Mouse (Mus musculus): ENCODE measurements around the gene Syt13.
A peak's percentile ranks its signal among the peaks of the same experiment; 100 is the strongest.

Syt13 gene

DNA sequence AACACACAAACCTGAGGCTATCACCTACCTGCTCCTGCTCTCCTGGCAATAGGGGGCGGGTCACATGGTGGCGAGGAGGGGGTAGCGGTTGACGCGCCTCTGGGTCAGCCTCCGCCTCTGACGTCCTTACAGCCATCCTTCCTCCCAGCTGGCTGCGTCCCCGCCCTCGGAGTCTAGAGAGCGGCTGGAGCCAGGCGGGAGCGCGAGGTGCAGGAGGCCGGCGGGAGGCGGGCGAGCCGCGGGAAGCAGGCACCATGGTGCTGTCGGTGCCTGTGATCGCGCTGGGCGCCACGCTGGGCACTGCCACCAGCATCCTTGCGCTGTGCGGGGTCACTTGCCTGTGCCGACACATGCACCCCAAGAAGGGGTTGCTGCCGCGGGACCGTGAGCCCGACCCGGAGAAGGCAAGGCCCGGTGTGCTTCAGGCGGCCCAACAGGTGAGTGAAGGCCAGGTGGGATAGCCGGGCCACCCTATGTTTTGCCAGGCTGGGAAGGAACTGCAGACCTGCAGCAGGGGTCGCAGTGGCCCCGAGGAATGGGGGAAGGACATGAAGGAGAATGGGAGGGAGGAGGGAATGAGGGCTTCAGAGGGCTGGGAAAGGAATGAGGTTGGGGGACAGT is at the start of gene Syt13:
Gene Syt13 (plus strand): TSS at position 166 of the 621 bp plus-strand sequence.
- peak; percentile 60 for DNase-seq (ENCODE audit: extremely low spot score, low spot score)

DNA sequence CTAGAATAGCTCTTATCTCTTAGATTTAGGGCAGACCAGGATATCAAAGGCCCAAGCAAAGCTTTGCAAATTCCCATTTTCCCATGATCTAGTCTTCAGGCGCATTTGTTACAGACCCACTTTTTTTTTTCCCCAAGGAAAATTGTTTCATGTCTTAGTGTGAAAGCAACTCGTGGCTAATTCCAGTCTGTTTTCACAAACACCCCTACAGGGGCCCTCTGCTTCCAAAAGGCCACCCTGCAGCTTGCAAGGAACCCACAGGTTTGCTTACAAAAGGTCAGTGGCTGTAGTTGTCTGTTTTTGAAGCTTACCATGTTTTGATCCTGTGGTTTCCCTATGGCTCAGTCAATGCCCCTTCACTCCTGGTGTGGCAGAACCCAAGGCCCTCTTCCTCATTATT is 48.3 kb upstream of the Syt13 start:
- DNase-seq (ENCODE audit: extremely low spot score, low spot score) = no peak

DNA sequence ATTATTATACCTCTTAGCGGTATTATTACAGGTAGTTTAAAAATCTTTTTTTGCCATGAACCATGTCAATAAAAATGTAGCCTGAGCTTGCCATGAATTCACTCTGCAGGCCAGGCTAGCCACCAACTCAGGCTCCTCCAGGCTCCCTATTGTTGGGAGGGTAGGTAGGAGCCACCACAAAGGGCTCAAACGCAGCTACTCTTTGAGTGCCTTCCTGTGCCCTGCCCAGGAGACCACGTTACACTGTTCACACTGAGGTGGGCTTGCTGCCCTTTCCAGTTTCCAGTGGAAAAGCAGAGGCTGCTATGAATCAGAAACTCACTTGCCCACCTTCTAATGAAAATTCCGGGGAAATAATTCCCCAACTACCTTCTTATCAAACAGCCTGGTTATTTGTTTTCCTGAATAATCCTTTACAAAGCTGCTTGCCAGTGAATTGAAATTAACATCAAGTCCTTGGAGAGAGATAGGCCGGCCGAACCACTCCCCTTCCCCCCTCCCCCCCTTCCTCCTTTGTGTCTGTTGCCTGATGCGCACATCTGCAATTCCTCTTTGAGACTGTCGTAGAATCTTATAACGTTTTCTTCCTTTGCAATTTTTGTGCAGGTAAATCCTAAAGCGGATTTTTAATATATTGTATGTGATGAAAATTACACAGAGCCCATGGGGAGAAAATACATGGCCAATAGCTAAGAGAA is 44.6 kb upstream of the Syt13 start:
- DNase-seq (ENCODE audit: extremely low spot score, low spot score) = no peak

- no peak for DNase-seq (ENCODE audit: extremely low spot score, low spot score)
Measured at GRCm38 (mm10) chr2:92871093-92871686, 43.7 kb upstream of the Syt13 start.

GRCm38 (mm10) chr2:92872652-92873051 is 42.2 kb upstream of the Syt13 start:
- DNase-seq (ENCODE audit: extremely low spot score, low spot score) = no peak

DNA sequence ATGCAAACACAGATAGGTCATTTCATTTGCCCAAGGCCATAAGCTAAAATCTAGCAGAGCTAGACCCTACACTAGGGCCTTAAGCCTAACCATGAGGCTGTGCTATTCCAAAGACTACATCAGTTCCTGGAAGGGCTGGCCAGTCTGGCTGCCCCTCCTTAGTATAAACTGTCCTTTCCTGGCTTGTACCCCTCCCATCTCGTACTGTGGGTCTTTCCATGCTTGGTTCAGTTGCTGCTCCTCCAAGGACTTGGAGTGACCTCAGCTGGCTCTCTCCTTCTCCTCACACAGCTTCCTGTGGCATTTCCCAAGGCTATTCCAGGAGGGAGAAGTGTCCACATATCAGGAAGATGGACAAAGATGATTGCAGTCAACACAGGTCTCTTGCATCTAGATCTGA is 40.3 kb upstream of the Syt13 start:
- DNase-seq (ENCODE audit: extremely low spot score, low spot score) = no peak

GRCm38 (mm10) chr2:92877488-92877887 is 37.4 kb upstream of the Syt13 start:
- DNase-seq (ENCODE audit: extremely low spot score, low spot score) = no peak

- DNase-seq (ENCODE audit: extremely low spot score, low spot score) = peak; percentile 73
Measured at GRCm38 (mm10) chr2:92883039-92883911, 31.6 kb upstream of the Syt13 start.

GRCm38 (mm10) chr2:92883912-92884243 is 31.0 kb upstream of the Syt13 start:
- peak; percentile 47 for DNase-seq (ENCODE audit: extremely low spot score, low spot score)

DNA sequence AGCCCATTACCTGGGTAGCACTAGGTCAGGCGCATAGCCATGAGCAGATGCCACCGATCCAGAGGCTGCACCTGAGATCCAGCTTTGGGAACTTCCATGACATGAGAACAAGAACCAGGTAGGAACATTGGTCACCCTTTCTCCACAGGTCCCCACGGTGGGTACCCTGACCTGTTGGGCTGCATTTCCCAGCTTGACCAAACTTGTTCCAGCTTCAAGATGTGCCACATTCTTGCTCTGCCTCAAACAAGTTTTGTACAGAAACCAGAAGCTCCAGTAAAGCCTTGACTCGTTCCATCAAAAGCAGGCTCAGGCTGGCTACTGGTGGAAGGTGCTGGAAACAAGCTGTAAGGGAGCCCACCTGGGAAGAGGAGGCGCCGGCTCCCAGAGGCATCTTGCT is 29.9 kb upstream of the Syt13 start:
- DNase-seq (ENCODE audit: extremely low spot score, low spot score) = no peak

GRCm38 (mm10) chr2:92886862-92887261 is 28.0 kb upstream of the Syt13 start:
- DNase-seq (ENCODE audit: extremely low spot score, low spot score) = no peak

DNA sequence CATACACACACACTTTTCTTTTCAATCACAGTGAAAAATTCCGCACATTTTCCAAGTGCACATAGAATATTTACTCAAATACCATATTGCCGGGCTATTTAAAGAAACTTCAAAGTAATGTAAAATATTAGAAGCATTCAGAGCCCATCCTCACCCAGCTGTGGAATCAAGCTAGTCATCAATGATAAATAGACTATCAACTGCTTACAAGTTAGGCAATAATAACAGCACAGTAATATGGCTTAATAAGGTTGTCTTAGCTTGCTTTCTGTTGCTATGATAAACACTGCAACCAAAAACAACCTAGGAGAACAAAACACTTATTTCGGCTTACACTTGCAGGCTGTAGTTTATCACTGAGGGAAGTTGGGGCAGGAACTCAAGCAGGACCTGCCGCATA is 22.4 kb upstream of the Syt13 start:
- no peak for DNase-seq (ENCODE audit: extremely low spot score, low spot score)

- DNase-seq (ENCODE audit: extremely low spot score, low spot score) = no peak
Measured at GRCm38 (mm10) chr2:92903650-92904049, 11.2 kb upstream of the Syt13 start.

GRCm38 (mm10) chr2:92904307-92904859 is 10.5 kb upstream of the Syt13 start:
- peak; percentile 53 for DNase-seq (ENCODE audit: extremely low spot score, low spot score)

DNA sequence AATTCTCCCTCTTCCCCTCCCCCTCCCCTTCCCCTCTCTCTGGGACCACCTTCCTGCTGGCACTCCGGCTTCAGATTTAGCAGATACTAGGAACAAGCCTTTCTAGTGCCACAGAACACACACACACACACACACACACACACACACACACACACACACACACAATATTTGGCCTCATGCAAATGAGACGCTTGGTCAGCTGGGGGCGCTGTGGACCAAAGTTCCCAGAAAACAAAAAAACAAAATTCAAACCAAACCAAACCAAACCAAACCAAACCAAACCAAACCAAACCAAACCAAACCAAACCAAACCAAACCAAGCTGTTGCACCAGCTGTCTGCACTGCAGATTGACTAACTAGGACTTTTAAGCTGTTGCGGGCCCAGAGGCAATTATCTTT is 4.5 kb upstream of the Syt13 start:
- DNase-seq (ENCODE audit: extremely low spot score, low spot score) = no peak

DNA sequence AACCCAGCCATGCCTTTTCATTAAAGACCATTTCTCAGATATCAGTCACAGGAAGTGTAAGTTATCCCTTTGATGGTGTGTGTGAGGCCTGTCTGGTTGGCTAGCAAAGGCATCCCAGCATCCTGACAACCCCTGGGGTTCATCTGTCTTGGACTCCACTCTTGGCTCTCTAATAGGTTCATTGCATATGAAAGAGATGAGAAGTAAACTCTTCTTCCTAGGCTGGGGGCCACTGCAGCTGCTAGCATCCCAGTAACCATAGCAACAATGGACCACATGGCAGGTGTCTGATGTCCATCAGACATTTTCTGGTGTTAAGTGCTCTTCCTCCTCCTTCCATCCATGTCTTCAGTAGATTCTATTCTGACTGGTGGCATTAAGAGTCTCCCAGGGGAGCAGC is 2.6 kb upstream of the Syt13 start:
- DNase-seq (ENCODE audit: extremely low spot score, low spot score) = no peak

GRCm38 (mm10) chr2:92913295-92913694 is 1.6 kb upstream of the Syt13 start:
- DNase-seq (ENCODE audit: extremely low spot score, low spot score) = no peak

- peak; percentile 36 for DNase-seq (ENCODE audit: extremely low spot score, low spot score)
Measured at GRCm38 (mm10) chr2:92915659-92916631, 1.0 kb downstream of the Syt13 start.

DNA sequence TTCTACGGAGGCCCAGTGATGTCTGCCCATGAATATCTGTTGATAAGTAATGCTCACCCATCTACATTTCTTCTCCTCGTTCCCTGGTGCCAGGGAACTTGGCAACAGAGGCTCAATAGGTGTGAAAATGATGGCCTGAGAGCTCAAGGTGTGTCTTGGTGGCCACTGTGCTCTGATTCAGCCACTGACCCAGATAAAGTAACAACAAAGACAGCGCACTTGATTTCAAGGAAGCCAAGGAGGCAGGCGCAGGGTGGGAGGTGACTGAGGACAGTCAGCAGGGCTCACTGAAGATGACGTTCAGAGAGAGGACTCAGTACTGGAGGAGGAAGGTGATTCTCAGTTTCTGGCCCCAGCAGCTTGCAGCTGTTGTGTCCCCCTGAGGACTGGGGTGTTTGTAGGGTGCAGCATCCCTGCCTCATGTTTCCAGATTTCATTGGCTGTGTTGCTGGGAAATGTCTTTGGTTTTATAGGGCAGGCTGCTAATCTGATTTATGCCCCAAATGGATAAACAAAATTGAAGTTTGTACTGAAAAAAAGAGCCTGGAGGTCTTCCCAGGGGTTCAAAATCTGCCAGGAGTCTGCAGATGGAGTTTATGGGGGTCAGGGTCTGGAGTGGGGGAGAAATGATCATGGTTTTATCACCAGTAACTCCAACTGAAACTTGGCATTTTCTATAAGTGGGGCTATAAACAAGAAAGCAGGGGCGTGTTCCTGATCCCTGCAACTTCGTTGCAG is 2.7 kb downstream of the Syt13 start:
- no peak for DNase-seq (ENCODE audit: extremely low spot score, low spot score)

- no peak for DNase-seq (ENCODE audit: extremely low spot score, low spot score)
Measured at GRCm38 (mm10) chr2:92920709-92921108, 5.8 kb downstream of the Syt13 start.
